Mouse (Mus musculus) embryonic facial prominence, embryonic 11.5 days (tissue): ENCODE data around the gene Olfr166. TPM values are rescaled to one million over a fixed set of nuclear protein-coding genes. Genes with fewer than 3 reads are reported as not detected.
"Not testable (repeated sequence)": the region's sequence is repeated elsewhere in the genome, so short reads cannot be mapped to it uniquely, and the experiment has no call there.

Source experiments
- ATAC-seq: fragments of 200-750 bp; cut with Nextera tagmentation; replicated peaks from 2 replicates; pipeline ENCODE4 v1.8.0; 2017; ENCODE audit warnings: low read depth; ENCODE audit not compliant: insufficient number of reproducible peaks, low FRiP score, low TSS enrichment
- DNase-seq: peaks from one replicate; pipeline ENCODE4 v3.0.0-alpha.2; 2015; ENCODE audit warnings: low spot score
- H3K27ac ChIP-seq: fragments of 300-500 bp; sonication (generic); replicated peaks from 2 replicates; pipeline ENCODE4 v1.5.1; 2014; ENCODE audit warnings: mild to moderate bottlenecking, low read depth, low read length, control low read depth
- H3K27me3 ChIP-seq: fragments of 300-500 bp; sonication (generic); 2 replicates; pipeline ENCODE4 v1.6.1; 2014; ENCODE audit warnings: mild to moderate bottlenecking, low read length, moderate library complexity, mixed read lengths; ENCODE audit not compliant: control insufficient read depth, insufficient read depth
- H3K36me3 ChIP-seq: fragments of 300-500 bp; sonication (generic); replicated peaks from 2 replicates; pipeline ENCODE4 v1.6.1; 2014; ENCODE audit warnings: low read depth, mild to moderate bottlenecking, low read length, moderate library complexity, mixed read lengths; ENCODE audit not compliant: control insufficient read depth, insufficient read depth
- H3K4me1 ChIP-seq: fragments of 300-500 bp; sonication (generic); 2 replicates; pipeline ENCODE4 v1.6.1; 2014; ENCODE audit warnings: low read length, mixed read lengths; ENCODE audit not compliant: control insufficient read depth, insufficient read depth
- H3K4me2 ChIP-seq: fragments of 300-500 bp; sonication (generic); 2 replicates; pipeline ENCODE4 v1.6.1; 2014; ENCODE audit warnings: low read depth, mild to moderate bottlenecking, control low read depth, low read length, moderate library complexity
- H3K4me3 ChIP-seq: fragments of 300-500 bp; sonication (generic); 2 replicates; pipeline ENCODE4 v1.5.1; 2014; ENCODE audit warnings: low read depth, low read length, control low read depth
- H3K9ac ChIP-seq: fragments of 300-500 bp; sonication (generic); replicated peaks from 2 replicates; pipeline ENCODE4 v1.6.1; 2014; ENCODE audit warnings: mild to moderate bottlenecking, control low read depth, low read length
- H3K9me3 ChIP-seq: fragments of 300-500 bp; sonication (generic); replicated peaks from 2 replicates; pipeline ENCODE4 v1.6.1; 2016; ENCODE audit warnings: mild to moderate bottlenecking, low read length, inconsistent platforms, mixed read lengths; ENCODE audit not compliant: control insufficient read depth
- WGBS: fragments of 180-500 bp; shearing (Covaris S2); extraction: QIAGEN DNeasy Blood & Tissue Kit; methylation state at CpG from one replicate; pipeline ENCODE4 v1.1.7; 2014; 5-methylcytosine and 5-hydroxymethylcytosine counted together
- polyA plus RNA-seq: library from polyadenylated mRNA; unstranded; fragments of >200 nt; fragmentation: Nextera tagmentation; extraction: Ambion mirVana; gene quantifications from 2 replicates; pipeline ENCODE4 v1.2.1, GENCODE M21; 2014

The Olfr166 gene
- polyA plus RNA-seq: not detected in 2 replicates

DNA sequence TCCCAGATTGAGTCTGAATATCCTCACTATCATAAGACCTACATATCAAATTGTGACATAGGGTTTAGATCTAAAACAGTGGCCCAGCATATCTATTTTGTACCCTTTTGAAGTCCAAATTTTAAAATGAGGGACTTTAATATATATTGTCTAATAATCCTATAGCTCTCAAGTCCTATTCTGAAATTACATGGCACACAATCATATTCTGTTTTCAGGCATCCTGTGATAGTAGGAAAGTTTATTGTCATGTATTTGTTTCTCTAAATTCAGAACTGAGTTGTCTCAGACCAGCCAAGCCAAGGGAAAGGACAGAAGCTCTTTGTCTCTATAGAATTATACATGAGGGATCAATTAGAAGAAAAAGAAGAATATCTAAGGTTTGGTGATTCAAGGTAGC lies at the start of gene Olfr166:
Olfr166 (plus strand) TSS at position 301 of the 400 bp plus-strand sequence.
- Histone ChIP-seq H3K4me1 (no peaks in the 10 kb centered on the region), H3K9ac (no peak within 1 kb of the TSS), H3K4me2 (no peak within 1 kb of the TSS), H3K9me3 (no peaks in the 10 kb centered on the region), H3K27ac (no peak within 1 kb of the TSS), H3K27me3 (no peaks in the 10 kb centered on the region), H3K4me3 (no peak within 1 kb of the TSS), H3K36me3 (no peaks in the 10 kb centered on the region; the same call in 1 of the 2 replicates)
- no peak for ATAC-seq
- DNase-seq: no peak

DNA sequence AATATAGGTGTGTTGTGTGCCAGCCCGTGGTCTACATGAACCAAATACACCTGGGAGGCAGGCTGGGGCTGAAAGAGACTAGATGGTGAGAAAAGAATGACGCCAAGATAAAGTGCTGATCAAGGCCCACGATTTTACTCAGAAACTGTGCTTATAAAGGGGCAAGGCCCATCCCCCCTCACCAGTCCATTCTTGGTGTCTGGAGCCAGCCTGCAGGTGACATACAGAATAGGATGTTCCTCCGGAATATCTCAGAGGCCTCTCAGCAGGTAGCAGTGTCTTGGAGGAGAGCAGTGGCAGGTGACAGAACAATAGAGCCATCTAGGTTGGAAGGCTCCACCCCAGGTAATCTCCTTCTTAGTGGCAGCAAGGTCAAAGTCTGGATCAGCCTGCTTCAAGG lies 24.8 kb upstream of the Olfr166 start:
- 77% methylated on average over 4 of the region's 4 CpGs for WGBS
- ATAC-seq, H3K4me1 ChIP-seq, H3K9ac ChIP-seq, H3K9me3 ChIP-seq, DNase-seq, H3K4me2 ChIP-seq, H3K27me3 ChIP-seq, H3K27ac ChIP-seq, H3K4me3 ChIP-seq, H3K36me3 ChIP-seq: not testable (repeated sequence)

DNA sequence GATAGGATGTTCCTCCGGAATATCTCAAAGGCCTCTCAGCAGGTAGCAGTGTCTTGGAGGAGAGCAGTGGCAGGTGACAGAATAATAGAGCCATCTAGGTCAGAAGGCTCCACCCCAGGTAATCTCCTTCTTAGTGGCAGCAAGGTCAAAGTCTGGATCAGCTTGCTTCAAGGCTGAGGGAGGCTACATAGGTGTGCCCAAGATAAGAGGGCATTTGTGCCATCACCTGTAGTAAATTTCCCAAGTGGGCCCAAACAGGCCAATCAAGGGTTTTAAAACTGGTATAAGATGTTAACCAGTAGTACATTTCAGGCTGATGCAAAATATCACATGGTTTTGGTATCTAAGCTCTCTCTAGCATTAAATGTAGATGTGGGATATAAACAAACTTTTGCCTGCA lies 19.1 kb upstream of the Olfr166 start:
- Histone ChIP-seq H3K36me3 (no peaks in the 10 kb centered on the region), H3K4me2 (no peak overlapping the region), H3K4me1 (no peaks in the 10 kb centered on the region), H3K27ac (no peak overlapping the region), H3K9me3 (no peaks in the 10 kb centered on the region), H3K4me3 (no peak overlapping the region), H3K9ac (no peak overlapping the region), H3K27me3 (no peaks in the 10 kb centered on the region)
- no peak for DNase-seq
- WGBS: 100% methylated on average over 1 of the region's 1 CpGs
- ATAC-seq: no peak

DNA sequence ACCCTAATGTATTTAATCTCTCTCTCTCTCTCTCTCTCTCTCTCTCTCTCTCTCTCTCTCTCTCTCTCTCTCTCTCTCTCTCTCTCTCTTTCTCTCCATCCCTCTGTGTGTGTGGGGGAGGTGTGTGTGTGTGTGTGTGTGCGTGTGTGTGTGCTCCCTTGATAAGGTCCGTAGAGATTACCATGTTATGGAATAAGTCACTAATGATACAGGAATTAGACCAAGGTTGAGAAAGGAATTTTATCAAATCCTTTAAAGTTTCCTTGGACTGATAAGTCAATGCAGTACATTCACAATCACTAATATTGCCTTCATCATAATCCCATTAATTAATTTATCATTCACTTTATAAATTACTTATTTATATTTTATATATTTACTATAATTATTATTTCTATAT lies 38.7 kb downstream of the Olfr166 start, which contains the start of gene Olfr167:
Olfr167 (minus strand) TSS at position 101 of the 400 bp plus-strand sequence.
- DNase-seq: no peak
- H3K9me3 ChIP-seq: no peaks in the 10 kb centered on the region
- H3K27ac ChIP-seq: no peak within 1 kb of the TSS
- H3K36me3 ChIP-seq: no peaks in the 10 kb centered on the region
- no peak within 1 kb of the TSS for H3K9ac ChIP-seq
- H3K4me1 ChIP-seq: no peaks in the 10 kb centered on the region
- no peak for ATAC-seq
- H3K4me3 ChIP-seq: no peak within 1 kb of the TSS
- whole genome bisulfite sequencing: 90% methylated on average over 2 of the region's 2 CpGs
- H3K4me2 ChIP-seq: no peak within 1 kb of the TSS
- H3K27me3 ChIP-seq: no peaks in the 10 kb centered on the region

DNA sequence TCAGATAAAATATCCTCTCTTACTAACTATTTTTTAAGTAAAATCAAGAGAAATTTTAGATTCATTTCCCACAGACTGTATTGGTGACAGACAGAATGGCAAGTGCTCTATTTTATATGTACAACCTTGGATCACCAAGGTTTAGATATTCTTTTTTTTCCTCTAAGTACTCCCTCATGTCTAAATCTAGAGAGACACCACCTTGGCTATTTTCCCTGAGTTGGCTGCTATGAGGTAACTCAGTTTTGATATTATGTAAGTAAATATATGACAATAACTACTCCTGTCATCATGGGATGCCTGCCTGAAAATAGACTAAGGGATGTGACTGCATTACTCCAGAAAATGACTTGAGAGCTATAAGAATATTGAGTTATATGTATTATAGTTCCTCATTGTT lies 52.0 kb downstream of the Olfr166 start, which contains the start of gene Olfr168:
Olfr168 (minus strand) TSS at position 101 of the 400 bp plus-strand sequence.
- Histone ChIP-seq H3K27ac (no peak within 1 kb of the TSS), H3K4me3 (no peak within 1 kb of the TSS)
- ATAC-seq: no peak

More for the DNA sequence above, 52.0 kb downstream of the Olfr166 start, which contains the start of gene Olfr168:
- no peaks in the 10 kb centered on the region for H3K36me3 ChIP-seq
- no peaks in the 10 kb centered on the region for H3K27me3 ChIP-seq
- H3K9me3 ChIP-seq: no peaks in the 10 kb centered on the region
- no peaks in the 10 kb centered on the region for H3K4me1 ChIP-seq
- H3K9ac ChIP-seq: no peak within 1 kb of the TSS
- no peak for DNase-seq
- H3K4me2 ChIP-seq: no peak within 1 kb of the TSS

Other genes with a start within 250 kb of the Olfr166 start
- gene Olfr164, start 169.6 kb upstream of the Olfr166 start, polyA plus RNA-seq: not detected in 2 replicates
- not detected in 2 replicates for gene Olfr165, start 60.6 kb upstream of the Olfr166 start, polyA plus RNA-seq
- gene Olfr167, start 38.6 kb downstream of the Olfr166 start, polyA plus RNA-seq: not detected in 2 replicates
- not detected in 2 replicates for gene Olfr168, start 51.9 kb downstream of the Olfr166 start, polyA plus RNA-seq
- gene Olfr169, start 88.1 kb downstream of the Olfr166 start, polyA plus RNA-seq: not detected in 2 replicates
- not detected in 2 replicates for gene Olfr170, start 128.2 kb downstream of the Olfr166 start, polyA plus RNA-seq
- not detected in 2 replicates for gene Olfr171, start 146.2 kb downstream of the Olfr166 start, polyA plus RNA-seq
- 0.08 TPM in 2 replicates for gene Lamp3, start 222.7 kb downstream of the Olfr166 start, polyA plus RNA-seq